Mouse (Mus musculus) left cerebral cortex, adult 9 months (tissue): ENCODE results near the gene Sgcd.
A peak's percentile ranks its signal among the peaks of the same experiment; 100 is the strongest.

Experiments
- DNase-seq, 2 experiments: peaks; one replicate each; pipeline ENCODE4 v3.0.0; 2022; ENCODE audit warnings: low spot score in 2 of 2

Sgcd gene

DNA sequence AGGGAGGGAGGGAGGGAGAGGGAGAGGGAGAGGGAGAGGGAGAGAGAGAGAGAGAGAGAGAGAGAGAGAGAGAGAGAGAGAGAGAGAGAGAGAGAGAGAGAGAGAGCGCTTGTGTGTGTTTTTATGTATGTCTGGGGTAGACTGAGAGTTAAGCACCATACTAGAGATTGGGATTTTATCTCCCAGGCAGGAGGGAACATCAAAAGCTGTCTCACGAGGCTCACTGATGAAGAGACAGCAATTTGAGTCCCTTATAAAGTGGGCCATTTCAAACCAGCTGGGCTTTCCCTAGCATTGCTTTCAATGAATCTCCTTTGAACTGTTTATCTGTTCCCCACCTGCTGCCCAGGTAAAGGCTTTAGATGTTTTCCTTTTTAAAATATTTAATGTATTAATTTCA lies 973.1 kb downstream of the Sgcd start:
- DNase-seq, result no peak

GRCm38 (mm10) chr11:47014278-47014677 lies 974.5 kb downstream of the Sgcd start:
- no peak for DNase-seq

GRCm38 (mm10) chr11:47010166-47010565 lies 978.6 kb downstream of the Sgcd start:
- DNase-seq, result no peak

DNA sequence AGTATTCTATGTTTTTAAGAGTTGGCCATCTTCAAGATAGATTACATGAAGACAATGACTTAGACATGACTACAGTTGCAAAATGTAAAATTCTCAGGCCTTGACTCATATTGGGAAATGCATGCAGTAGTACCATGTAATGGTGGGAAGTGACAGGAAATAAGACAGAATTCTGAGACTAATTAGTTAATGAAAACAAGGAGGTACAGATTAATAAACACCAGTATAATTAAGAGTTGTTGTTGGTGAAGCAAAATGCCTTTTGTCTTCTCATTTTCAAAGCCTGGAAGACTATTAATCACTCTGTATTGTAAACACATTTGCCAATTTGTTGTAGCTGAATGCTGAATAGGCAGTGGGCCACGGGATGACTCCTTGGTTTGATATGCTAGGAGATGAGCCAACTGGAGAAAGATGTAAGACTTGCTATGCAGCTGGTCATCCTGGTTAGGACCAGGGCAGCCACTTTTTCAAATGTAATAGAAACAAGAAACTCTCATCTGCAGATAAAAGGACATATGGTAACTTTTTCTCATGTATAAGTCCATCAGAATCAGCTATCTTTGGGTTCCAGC lies 983.4 kb downstream of the Sgcd start:
- no peak for DNase-seq

- no peak for DNase-seq
Observed at GRCm38 (mm10) chr11:46939311-46939710, 1049.5 kb downstream of the Sgcd start.

DNA sequence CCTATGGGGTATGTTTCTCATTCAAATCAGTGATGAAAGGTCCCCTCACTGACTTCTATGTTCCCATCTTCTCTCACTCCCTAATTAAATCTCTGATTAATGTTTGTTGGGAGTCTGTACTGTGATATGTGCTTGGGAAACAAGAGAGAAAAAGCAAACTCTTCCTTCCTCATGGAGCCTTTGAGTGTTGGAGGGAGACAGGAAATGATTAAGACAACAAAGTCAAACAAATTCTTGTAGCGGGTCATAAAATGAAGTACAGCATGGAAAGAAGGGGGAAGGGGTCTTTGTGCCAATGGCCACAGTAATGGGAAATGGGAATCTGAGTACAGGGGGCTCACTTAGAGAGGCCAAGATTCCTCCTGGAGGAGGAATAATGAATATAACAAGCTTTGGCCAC lies 1063.8 kb downstream of the Sgcd start:
- DNase-seq, result no peak

DNA sequence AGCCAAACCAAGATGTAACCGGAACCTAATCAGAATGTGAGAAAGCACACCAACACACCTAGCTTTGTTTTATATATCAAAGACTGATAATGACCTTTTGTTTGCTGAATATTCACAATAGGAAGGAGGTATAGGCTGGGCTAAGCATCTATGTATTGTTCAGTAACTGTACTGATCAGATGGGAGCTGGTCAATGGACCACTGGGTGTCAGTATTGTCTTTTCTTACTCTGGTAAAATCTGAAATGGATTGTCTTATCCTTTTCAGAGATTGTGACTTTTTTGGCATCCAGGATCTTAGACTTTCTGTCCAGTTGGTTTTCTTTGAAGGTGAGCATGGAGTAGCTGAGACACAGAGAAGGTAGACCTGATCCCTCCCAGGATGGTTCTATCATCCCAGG lies 1068.5 kb downstream of the Sgcd start:
- DNase-seq, result peak in 1 of 2 experiments; percentile 8

DNA sequence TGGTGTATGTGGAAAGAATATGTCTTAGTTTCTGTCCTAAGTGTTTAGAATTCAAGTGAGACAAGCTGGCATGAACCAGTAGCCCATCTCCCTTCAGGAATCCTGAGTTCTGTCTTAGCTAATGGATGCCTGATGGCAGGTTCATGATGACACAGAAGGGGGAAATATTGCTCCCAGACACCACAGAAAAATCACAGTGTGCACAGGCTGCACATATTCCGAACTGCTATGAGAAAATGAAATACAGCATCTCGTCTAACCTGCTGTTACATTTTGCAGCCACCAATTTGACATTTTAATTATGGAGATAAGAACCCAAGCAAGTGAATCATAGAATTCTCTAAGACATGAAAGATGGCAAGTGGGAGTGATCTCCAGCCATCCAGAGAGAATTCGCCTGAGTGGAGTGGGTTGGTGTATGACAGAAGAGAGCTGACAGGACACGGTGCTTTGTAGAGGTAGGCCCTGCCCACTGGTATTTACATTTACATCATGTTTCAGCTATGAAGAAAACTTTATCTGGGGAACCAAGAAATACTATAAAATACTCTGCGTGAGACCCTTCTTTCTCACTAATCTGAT lies 1076.0 kb downstream of the Sgcd start:
- peak; percentile 5 to 23 for DNase-seq

DNA sequence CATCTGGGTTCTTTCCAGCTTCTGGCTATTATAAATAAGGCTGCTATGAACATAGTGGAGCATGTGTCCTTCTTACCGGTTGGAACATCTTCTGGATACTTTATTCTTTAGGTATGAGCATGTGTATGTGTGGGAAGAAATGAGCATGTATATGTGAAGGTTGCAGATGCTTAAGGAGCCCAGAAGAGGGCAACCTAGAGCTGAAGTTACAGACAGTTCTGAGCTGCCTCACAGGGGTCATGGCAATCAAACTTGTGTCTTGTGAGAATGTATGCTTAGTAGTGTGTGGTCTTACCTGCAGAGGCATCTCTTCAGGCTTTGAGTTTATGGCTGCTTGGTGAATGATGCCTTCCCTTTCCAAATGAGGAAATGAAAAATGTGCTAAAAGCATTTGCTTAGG lies 1084.5 kb downstream of the Sgcd start:
- DNase-seq, result no peak

DNA sequence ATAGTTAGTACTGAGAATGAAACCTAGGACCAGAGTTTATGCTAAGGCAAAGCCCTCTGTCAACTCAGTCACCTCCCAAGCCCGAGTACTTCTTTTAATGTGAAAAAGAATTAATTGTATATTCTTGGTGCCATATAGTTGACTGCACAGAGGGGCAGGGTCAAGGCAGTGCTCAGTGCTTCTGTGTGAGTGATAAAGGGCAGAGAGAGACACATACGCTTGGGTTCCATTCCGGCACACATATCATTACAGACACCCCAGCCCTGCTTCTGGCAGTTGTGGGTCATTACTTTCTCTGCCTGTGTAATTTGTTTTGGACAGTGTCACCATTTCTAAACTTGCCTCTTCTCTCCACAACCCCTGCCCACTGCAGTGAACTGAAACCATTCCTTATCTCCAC lies 1099.7 kb downstream of the Sgcd start:
- DNase-seq, result no peak

DNA sequence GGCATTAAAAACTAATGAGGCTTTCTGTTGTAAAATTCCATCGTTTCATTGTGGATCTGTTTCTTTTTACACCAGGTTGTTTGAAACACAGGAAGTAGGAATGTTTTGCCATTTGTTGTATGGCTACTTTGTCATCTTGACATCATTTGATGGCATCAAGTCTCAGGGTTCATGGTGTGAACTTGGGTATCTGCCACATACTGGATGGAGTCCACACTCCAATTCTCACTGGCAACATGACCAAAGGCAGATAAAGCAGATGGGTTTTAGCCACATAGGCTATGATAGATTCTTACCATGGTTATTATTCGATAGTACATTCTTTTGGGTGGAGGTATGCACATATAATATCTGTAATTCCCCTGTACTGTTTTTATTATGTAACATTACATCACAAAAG lies 1106.3 kb downstream of the Sgcd start:
- DNase-seq, result no peak

GRCm38 (mm10) chr11:46875774-46876173 lies 1113.0 kb downstream of the Sgcd start:
- DNase-seq, result peak; percentile 8 to 19

DNA sequence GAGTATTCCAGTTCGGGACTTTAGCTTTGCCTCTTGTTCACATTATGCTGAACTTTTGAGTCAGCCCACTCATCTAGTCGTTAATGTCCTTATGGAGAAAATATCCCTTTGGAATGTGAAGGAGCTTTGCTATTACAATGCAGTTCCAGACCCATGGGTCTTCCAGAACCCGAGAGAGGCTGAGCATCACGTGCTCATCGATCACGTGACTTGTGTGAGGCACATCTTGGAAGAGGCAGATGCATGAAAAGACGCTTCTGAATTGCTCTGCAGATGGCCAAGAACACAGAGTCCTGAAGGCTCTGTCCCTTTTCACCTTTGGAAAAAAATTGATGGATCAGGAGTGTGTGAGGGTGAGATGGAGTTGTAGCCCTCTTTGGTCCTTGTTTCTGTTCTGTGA lies 1120.2 kb downstream of the Sgcd start:
- DNase-seq, result no peak

DNA sequence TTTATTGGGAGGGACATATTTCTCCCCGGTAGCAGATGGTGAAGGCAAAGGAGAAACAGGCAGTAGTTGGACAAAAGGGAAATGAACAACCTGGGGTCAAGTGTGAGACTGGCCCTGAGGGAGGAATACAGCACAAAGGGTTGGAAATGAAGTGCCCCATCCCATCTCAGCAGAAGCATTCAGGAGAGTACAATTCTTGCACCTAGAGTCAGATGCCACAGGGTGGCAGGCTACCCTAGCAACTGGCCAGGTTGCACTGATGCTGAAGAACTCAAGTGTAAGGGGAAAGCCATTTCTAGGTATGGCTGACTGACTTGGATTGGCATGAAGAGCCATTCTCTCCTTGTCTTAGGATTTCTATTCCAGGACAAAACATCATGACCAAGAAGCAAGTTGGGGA lies 1124.0 kb downstream of the Sgcd start:
- peak in 1 of 2 experiments; percentile 35 for DNase-seq

DNA sequence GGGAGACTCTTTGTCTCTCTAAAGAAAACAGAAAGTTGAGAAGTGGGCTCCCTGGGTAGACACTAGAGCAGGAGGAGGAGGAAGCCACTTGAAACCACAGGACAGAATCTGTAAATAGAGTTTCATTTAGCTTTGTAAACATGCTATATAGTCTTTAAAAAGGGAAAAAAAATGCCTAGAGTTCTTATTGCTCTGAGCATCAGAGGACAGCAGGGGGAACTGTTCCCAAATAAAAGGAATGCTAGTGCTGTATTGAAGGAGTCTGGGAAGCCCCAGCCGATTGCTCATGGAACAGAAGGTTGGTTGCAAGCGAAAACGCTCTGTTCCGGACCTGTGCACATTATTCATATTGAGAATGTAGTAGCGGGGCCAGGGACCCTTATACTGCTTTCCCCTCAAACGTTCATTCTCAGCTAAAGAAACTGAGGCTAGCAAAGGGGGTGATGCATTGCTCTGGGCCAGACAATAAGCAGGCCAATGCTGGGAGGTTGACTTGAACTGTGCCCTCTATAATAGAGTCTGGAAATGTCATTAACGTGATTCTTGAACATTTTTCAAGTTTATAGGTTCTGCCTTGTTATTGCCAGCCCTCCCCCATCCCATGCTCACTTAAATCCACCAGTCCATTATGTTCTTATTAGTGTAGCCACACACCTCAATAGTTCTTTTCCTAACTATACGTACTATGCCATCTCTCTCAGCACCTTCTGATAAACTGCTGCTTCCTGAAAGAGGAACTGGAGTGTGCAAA lies 1140.4 kb downstream of the Sgcd start:
- DNase-seq, result peak in 1 of 2 experiments; percentile 15

DNA sequence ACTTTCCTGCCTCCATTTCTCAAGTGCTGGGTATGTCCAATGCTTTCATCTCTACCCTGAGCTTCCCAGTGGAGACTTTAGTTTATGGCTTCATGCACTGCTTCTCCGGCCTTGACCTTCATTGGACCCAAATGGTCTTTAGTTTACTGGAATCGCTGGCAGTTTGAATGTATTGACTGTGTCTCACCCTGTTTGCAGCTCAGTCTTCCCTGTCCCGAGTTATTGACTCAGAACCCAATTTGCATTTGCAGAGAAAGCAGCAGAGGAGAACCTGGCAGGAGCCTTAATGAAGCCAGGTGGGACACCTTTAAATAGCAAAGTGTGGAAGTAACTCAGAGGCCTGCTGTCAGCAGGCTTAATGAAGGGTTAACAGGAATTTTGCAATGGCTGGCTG lies 1140.9 kb downstream of the Sgcd start:
- DNase-seq, result no peak

DNA sequence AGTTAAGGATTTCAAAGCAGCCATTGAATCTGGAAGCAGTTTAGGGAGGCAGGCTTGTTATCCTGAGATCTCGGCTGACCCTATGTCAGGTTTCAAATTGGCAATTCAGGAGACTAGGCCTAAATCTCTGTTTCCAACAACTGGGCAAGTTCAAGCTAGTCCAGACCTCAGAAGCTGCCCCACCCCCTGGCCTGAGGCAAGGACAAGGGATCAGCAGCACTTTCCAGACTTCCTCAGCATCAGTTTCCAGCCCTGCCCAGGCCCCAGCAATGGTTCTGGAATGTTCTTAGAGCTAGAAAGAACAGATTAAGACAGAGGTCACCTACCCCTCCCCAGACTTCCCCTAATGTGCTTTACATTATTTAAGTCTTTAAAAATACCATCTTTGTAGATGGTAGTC lies 1142.1 kb downstream of the Sgcd start:
- no peak for DNase-seq
